Mouse (Mus musculus) kidney, embryonic 16.5 days (tissue): Measurements from ENCODE around the gene Ssbp2. TPM values are rescaled to one million over a fixed set of nuclear protein-coding genes. Genes with fewer than 3 reads are reported as not detected.
A peak's percentile ranks its signal among the peaks of the same experiment; 100 is the strongest.

Experiments
- ATAC-seq: fragments of 200-750 bp; cut with Nextera tagmentation; 2 replicates; pipeline ENCODE4 v1.8.0; 2017; ENCODE audit warnings: moderate TSS enrichment; ENCODE audit not compliant: low FRiP score, low TSS enrichment
- H3K27ac ChIP-seq: fragments of 300-500 bp; sonication (generic); 2 replicates; pipeline ENCODE4 v1.5.1; 2014; ENCODE audit warnings: low read length
- H3K27me3 ChIP-seq: fragments of 300-500 bp; sonication (generic); 2 replicates; pipeline ENCODE4 v1.6.1; 2014; ENCODE audit warnings: low read length, control low read depth, mixed read lengths; ENCODE audit not compliant: insufficient read depth
- H3K36me3 ChIP-seq: fragments of 300-500 bp; sonication (generic); 2 replicates; pipeline ENCODE4 v1.6.1; 2014; ENCODE audit warnings: low read length, control low read depth, mixed read lengths; ENCODE audit not compliant: insufficient read depth
- H3K4me1 ChIP-seq: fragments of 300-500 bp; sonication (generic); 2 replicates; pipeline ENCODE4 v1.6.1; 2014; ENCODE audit warnings: low read length, control low read depth, mixed read lengths; ENCODE audit not compliant: insufficient read depth
- H3K4me2 ChIP-seq: fragments of 300-500 bp; sonication (generic); replicated peaks from 2 replicates; pipeline ENCODE4 v1.6.1; 2014; ENCODE audit warnings: low read depth, low read length
- H3K4me3 ChIP-seq: fragments of 300-500 bp; sonication (generic); 2 replicates; pipeline ENCODE4 v1.5.1; 2014; ENCODE audit warnings: mild to moderate bottlenecking, low read length
- H3K9ac ChIP-seq: fragments of 300-500 bp; sonication (generic); replicated peaks from 2 replicates; pipeline ENCODE4 v1.6.1; 2014; ENCODE audit warnings: low read length
- H3K9me3 ChIP-seq: fragments of 300-500 bp; sonication (generic); 2 replicates; pipeline ENCODE4 v1.6.1; 2016; ENCODE audit warnings: low read length, control low read depth
- WGBS: fragments of 180-500 bp; shearing (Covaris S2); extraction: QIAGEN DNeasy Blood & Tissue Kit; methylation state at CpG from one replicate; pipeline ENCODE4 v1.1.7; 2014; 5-methylcytosine and 5-hydroxymethylcytosine counted together
- polyA plus RNA-seq: library from polyadenylated mRNA; unstranded; fragments of >200 nt; fragmentation: Nextera tagmentation; extraction: Ambion mirVana; gene quantifications from 2 replicates; pipeline ENCODE4 v1.2.1, GENCODE M21; 2015

Gene Ssbp2
- polyA plus RNA-seq = 130 and 138 TPM in 2 replicates

- Histone ChIP-seq H3K27ac (peak within 1 kb of the TSS; percentile 95), H3K4me3 (peak within 1 kb of the TSS; percentile 94), H3K36me3 (no peaks in the 10 kb centered on the region), H3K4me1 (peaks cover 18% of the 10 kb centered on the region), H3K9me3 (no peaks in the 10 kb centered on the region), H3K4me2 (peak within 1 kb of the TSS; percentile 81), H3K9ac (peak within 1 kb of the TSS; percentile 96), H3K27me3 (no peaks in the 10 kb centered on the region)
- peak; percentile 79 for ATAC-seq
- WGBS = 10% methylated on average over 29 of the region's 29 CpGs
Measured at GRCm38 (mm10) chr13:91459896-91460620, at the start of gene Ssbp2. Gene Ssbp2 (plus strand): TSS chr13:91460283.

GRCm38 (mm10) chr13:91413752-91414503 lies 46.2 kb upstream of the Ssbp2 start:
- 89% methylated on average over 5 of the region's 5 CpGs for WGBS
- no peak overlapping the region for H3K27ac ChIP-seq
- ATAC-seq = no peak
- H3K9me3 ChIP-seq = no peaks in the 10 kb centered on the region
- H3K9ac ChIP-seq = no peak overlapping the region
- no peak overlapping the region for H3K4me2 ChIP-seq
- no peak overlapping the region for H3K4me3 ChIP-seq
- H3K27me3 ChIP-seq = no peaks in the 10 kb centered on the region
- H3K36me3 ChIP-seq = no peaks in the 10 kb centered on the region
- H3K4me1 ChIP-seq = no peaks in the 10 kb centered on the region

GRCm38 (mm10) chr13:91415896-91416295 lies 44.2 kb upstream of the Ssbp2 start:
- WGBS = 73% methylated on average over 4 of the region's 4 CpGs
- no peak overlapping the region for H3K27ac ChIP-seq
- H3K36me3 ChIP-seq = no peaks in the 10 kb centered on the region
- no peaks in the 10 kb centered on the region for H3K9me3 ChIP-seq
- no peaks in the 10 kb centered on the region for H3K4me1 ChIP-seq
- no peaks in the 10 kb centered on the region for H3K27me3 ChIP-seq
- no peak for ATAC-seq
- no peak overlapping the region for H3K9ac ChIP-seq
- H3K4me3 ChIP-seq = no peak overlapping the region
- H3K4me2 ChIP-seq = no peak overlapping the region

- ATAC-seq = no peak
- H3K36me3 ChIP-seq = no peaks in the 10 kb centered on the region
- H3K27me3 ChIP-seq = no peaks in the 10 kb centered on the region
- H3K4me3 ChIP-seq = no peak overlapping the region
- no peak overlapping the region for H3K9ac ChIP-seq
- no peak overlapping the region for H3K27ac ChIP-seq
- no peaks in the 10 kb centered on the region for H3K9me3 ChIP-seq
- H3K4me1 ChIP-seq = peaks cover 3% of the 10 kb centered on the region; the same call in 1 of the 2 replicates
- 90% methylated on average over 2 of the region's 2 CpGs for WGBS
- no peak overlapping the region for H3K4me2 ChIP-seq
Measured at GRCm38 (mm10) chr13:91416698-91417097, 43.4 kb upstream of the Ssbp2 start.

DNA sequence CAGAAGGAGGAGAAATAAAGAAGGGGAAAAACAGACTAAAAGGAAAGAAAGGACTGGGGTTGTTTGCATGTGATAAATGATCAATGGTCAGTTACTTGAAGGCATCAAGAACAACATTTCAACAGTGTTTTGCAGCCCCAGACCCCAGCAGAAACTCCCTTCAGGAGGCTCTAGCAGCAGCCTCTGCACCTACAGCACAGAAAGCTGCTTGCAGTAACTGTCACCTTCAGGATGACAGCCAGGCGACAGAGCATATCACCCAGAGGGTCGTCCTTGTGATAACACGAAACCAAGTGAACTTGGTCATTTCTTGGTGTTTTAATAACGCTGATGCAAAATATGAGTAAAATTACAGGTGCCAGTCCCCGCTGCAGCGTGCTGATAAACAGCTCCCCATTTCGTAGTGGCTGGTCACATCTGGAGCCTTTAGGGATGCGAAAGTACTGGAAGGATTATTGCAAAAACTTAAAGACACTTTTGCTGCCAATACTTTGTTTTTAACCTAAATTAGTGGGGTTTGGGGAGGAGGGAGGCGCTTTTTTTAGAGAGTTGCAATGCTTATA lies 38.6 kb upstream of the Ssbp2 start:
- Histone ChIP-seq H3K4me2 (peak overlapping the region; percentile 37), H3K9me3 (no peaks in the 10 kb centered on the region), H3K27me3 (no peaks in the 10 kb centered on the region), H3K9ac (no peak overlapping the region), H3K27ac (no peak overlapping the region), H3K4me1 (peaks cover 10% of the 10 kb centered on the region), H3K4me3 (peak overlapping the region; percentile 11; the same call in 1 of the 2 replicates), H3K36me3 (no peaks in the 10 kb centered on the region)
- ATAC-seq = no peak; the same call in 1 of the 2 replicates
- 14% methylated on average over 9 of the region's 9 CpGs for WGBS

DNA sequence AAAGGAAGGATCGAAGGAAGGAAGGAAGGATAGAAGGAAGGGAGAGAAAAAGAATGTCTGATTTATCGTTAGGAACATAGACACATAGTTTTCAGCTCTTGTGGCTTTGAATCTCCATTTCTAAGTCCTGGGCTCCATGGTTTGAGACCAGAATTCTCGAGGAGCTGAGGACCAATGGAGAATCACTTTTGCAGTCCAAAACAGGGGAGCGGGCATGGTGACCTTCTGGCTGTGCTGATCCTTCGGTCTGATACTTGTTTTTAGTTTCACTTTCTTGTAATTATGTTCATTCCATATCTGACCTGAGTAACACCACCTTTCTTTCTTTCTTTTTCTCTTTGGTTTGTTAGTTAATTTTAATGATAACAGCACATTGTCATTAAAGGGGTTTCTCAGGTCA lies 29.2 kb upstream of the Ssbp2 start:
- 68% methylated on average over 5 of the region's 5 CpGs for WGBS
- Histone ChIP-seq H3K9ac (no peak overlapping the region), H3K4me1 (peaks cover 10% of the 10 kb centered on the region; the same call in 1 of the 2 replicates), H3K27ac (no peak overlapping the region), H3K36me3 (no peaks in the 10 kb centered on the region), H3K9me3 (no peaks in the 10 kb centered on the region), H3K4me3 (no peak overlapping the region), H3K27me3 (no peaks in the 10 kb centered on the region), H3K4me2 (peak overlapping the region; percentile 27; the same call in 1 of the 2 replicates)
- no peak for ATAC-seq

DNA sequence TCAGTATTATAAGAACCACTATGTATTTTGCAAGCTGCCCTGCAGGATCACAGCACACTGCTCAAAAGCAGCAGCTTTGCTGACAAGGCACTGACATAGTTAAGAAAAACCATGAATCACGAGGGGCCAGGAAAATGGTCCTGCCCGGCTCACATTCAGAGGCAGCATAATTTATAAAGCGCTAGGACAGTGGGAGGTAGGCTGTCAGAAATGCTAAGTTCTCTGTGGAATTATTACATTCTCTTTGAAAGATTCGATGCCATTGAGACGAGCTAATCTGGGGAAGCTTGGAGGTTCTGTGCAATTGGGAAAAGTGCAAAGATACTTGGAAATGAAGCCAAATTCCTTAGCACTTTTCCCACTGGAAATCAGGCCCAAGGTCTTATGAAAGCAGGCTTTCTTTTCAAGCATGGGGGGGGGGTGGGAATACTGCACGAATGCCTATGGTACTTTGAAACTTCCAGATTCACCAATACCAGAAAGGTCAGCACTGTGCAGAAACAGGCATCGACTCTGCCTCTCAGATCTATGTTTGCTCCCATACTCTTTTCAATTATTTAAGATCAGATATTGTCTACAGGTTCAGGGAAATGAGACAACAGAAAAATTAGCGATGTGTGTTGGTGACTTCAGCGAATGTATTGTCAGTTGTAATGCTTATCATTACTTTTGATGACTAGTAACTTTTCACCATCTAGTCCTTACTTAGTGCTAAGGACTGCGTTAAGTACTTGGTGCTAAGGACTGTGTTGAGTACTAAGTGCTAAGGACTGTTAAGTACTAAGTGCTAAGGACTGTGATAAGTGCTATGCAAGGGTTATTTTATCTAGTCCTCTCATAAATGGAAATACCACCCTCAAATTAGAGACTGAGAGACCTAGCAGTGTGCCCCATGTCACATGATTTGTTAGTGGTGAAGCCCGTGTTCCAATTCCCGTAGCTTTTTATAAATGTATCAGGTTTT lies 28.4 kb upstream of the Ssbp2 start:
- H3K27me3 ChIP-seq = no peaks in the 10 kb centered on the region
- H3K36me3 ChIP-seq = no peaks in the 10 kb centered on the region
- ATAC-seq = peak; percentile 51; the same call in 1 of the 2 replicates
- H3K9ac ChIP-seq = no peak overlapping the region
- H3K9me3 ChIP-seq = no peaks in the 10 kb centered on the region
- H3K4me3 ChIP-seq = no peak overlapping the region
- H3K4me1 ChIP-seq = peaks cover 7% of the 10 kb centered on the region; the same call in 1 of the 2 replicates
- H3K4me2 ChIP-seq = no peak overlapping the region; the same call in 1 of the 2 replicates
- no peak overlapping the region for H3K27ac ChIP-seq
- WGBS = 52% methylated on average over 12 of the region's 12 CpGs

- Histone ChIP-seq H3K9ac (no peak overlapping the region), H3K4me1 (peaks cover 7% of the 10 kb centered on the region; the same call in 1 of the 2 replicates), H3K4me3 (no peak overlapping the region), H3K4me2 (no peak overlapping the region), H3K27ac (no peak overlapping the region), H3K36me3 (no peaks in the 10 kb centered on the region), H3K9me3 (no peaks in the 10 kb centered on the region), H3K27me3 (no peaks in the 10 kb centered on the region)
- no peak for ATAC-seq
- 90% methylated on average over 11 of the region's 11 CpGs for WGBS
Measured at GRCm38 (mm10) chr13:91433021-91433420, 27.1 kb upstream of the Ssbp2 start.

DNA sequence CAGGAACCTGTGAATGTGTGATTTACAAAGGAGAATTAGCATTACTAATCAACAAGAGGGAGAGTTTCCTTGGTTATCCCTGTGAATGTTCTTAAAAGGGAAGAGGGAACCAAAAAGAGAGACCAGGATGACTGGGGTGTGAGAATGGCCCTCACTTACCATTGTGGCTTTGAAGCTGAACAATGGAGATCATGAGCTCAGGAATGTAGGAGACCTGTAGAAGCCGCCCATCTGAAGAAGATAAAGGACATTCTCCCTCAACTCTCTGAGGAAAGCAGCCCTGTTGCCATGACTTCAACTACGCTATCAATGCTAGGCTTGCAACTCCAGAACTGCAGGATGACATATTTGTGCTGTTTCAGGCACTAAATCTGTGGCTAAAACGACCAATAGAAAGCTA lies 22.2 kb upstream of the Ssbp2 start:
- H3K27me3 ChIP-seq = no peaks in the 10 kb centered on the region
- no peak overlapping the region for H3K27ac ChIP-seq
- H3K4me1 ChIP-seq = no peaks in the 10 kb centered on the region
- WGBS = 74% methylated on average over 3 of the region's 3 CpGs
- no peak overlapping the region for H3K9ac ChIP-seq
- no peak overlapping the region for H3K4me3 ChIP-seq
- no peaks in the 10 kb centered on the region for H3K36me3 ChIP-seq
- ATAC-seq = no peak
- H3K4me2 ChIP-seq = no peak overlapping the region
- H3K9me3 ChIP-seq = peaks cover 3% of the 10 kb centered on the region; the same call in 1 of the 2 replicates
